Mouse (Mus musculus): ENCODE data around the gene Ear14.

GRCm38 (mm10) chr14:51247736-51248135 is 44.5 kb downstream of the Ear14 start:
- TF ChIP-seq CTCF (IDR thresholded peaks at IDR 0.05; ENCODE audit: low read depth) (no peak), EP300 (IDR thresholded peaks at IDR 0.05; ENCODE audit: low read depth) (no peak)
